Mouse (Mus musculus) embryonic facial prominence, embryonic 11.5 days (tissue): ENCODE measurements at regions not wholly inside any gene's neighbourhood (a gene's known extent, or its start where the extent isn't known, plus 50 kb on each side); places are given as distances from the start of the nearest gene placed in this dataset.

Experiments used
- ATAC-seq: fragments of 200-750 bp; cut with Nextera tagmentation; replicated peaks from 2 replicates; pipeline ENCODE4 v1.8.0; 2017; ENCODE audit warnings: low read depth; ENCODE audit not compliant: insufficient number of reproducible peaks, low FRiP score, low TSS enrichment
- DNase-seq: peaks from one replicate; pipeline ENCODE4 v3.0.0-alpha.2; 2015; ENCODE audit warnings: low spot score
- H3K27ac ChIP-seq: fragments of 300-500 bp; sonication (generic); replicated peaks from 2 replicates; pipeline ENCODE4 v1.5.1; 2014; ENCODE audit warnings: mild to moderate bottlenecking, low read depth, low read length, control low read depth
- H3K27me3 ChIP-seq: fragments of 300-500 bp; sonication (generic); 2 replicates; pipeline ENCODE4 v1.6.1; 2014; ENCODE audit warnings: mild to moderate bottlenecking, low read length, moderate library complexity, mixed read lengths; ENCODE audit not compliant: control insufficient read depth, insufficient read depth
- H3K36me3 ChIP-seq: fragments of 300-500 bp; sonication (generic); replicated peaks from 2 replicates; pipeline ENCODE4 v1.6.1; 2014; ENCODE audit warnings: low read depth, mild to moderate bottlenecking, low read length, moderate library complexity, mixed read lengths; ENCODE audit not compliant: control insufficient read depth, insufficient read depth
- H3K4me1 ChIP-seq: fragments of 300-500 bp; sonication (generic); 2 replicates; pipeline ENCODE4 v1.6.1; 2014; ENCODE audit warnings: low read length, mixed read lengths; ENCODE audit not compliant: control insufficient read depth, insufficient read depth
- H3K4me2 ChIP-seq: fragments of 300-500 bp; sonication (generic); 2 replicates; pipeline ENCODE4 v1.6.1; 2014; ENCODE audit warnings: low read depth, mild to moderate bottlenecking, control low read depth, low read length, moderate library complexity
- H3K4me3 ChIP-seq: fragments of 300-500 bp; sonication (generic); 2 replicates; pipeline ENCODE4 v1.5.1; 2014; ENCODE audit warnings: low read depth, low read length, control low read depth
- H3K9ac ChIP-seq: fragments of 300-500 bp; sonication (generic); replicated peaks from 2 replicates; pipeline ENCODE4 v1.6.1; 2014; ENCODE audit warnings: mild to moderate bottlenecking, control low read depth, low read length
- H3K9me3 ChIP-seq: fragments of 300-500 bp; sonication (generic); replicated peaks from 2 replicates; pipeline ENCODE4 v1.6.1; 2016; ENCODE audit warnings: mild to moderate bottlenecking, low read length, inconsistent platforms, mixed read lengths; ENCODE audit not compliant: control insufficient read depth
- WGBS: fragments of 180-500 bp; shearing (Covaris S2); extraction: QIAGEN DNeasy Blood & Tissue Kit; methylation state at CpG from one replicate; pipeline ENCODE4 v1.1.7; 2014; 5-methylcytosine and 5-hydroxymethylcytosine counted together

DNA sequence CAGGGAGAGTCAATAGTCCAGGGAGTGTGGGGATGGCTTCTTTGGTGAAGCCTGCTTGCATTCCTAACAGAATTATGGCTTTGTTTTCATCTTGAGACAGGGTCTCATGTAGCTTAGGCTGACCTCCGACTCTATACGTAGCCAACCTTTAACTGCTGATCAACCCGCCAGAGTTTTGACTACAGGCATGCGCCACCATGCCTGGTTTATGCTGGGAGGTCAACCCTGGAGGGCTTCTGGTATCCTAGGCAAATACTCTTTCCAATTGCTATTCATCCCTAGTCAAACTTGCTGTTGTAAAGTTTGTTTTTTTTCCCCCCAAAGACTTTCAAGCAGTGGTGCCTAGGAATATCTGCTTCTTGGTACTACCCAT lies 127.3 kb upstream of the Adgrl2 start:
- no peak for ATAC-seq
- Histone ChIP-seq H3K27me3 (no peaks in the 10 kb centered on the region), H3K4me2 (no peak overlapping the region), H3K9me3 (no peaks in the 10 kb centered on the region), H3K4me1 (no peaks in the 10 kb centered on the region), H3K27ac (no peak overlapping the region), H3K9ac (no peak overlapping the region), H3K36me3 (no peaks in the 10 kb centered on the region), H3K4me3 (no peak overlapping the region)
- no peak for DNase-seq
- WGBS = 70% methylated on average over 4 of the region's 4 CpGs

DNA sequence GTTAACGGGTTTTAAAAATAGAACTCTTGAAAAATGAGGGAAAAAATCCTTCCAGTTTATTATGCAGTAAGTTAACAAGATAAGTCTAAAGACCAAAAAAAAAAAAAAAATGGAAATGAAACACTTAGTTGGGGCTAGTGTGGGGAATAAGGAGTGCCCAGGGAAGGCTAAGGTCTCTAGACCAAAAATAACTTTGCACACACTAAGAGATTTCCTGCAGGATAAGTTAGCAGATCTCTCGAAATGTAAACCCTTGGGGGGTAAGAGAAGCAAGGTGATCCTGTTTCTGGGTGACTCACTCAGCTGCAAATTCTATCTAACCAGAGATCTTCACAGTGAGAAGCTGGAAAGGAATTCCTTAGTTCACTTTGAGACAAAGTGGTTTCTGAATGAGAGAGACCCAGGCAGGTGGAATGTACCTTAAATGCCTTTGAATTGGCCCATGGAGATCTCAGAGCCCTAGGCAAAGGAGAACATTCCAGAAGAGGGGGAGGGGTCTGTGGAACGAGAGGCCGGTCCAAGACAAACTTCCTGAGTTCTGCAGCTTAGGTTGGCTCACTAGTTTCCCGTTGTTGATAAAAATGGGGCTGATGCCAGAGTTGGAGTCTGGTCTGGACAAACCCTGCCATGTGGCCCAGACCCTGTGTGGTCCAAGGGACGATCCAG lies 126.8 kb upstream of the Adgrl2 start:
- Histone ChIP-seq H3K9ac (no peak overlapping the region), H3K27ac (no peak overlapping the region), H3K4me2 (no peak overlapping the region), H3K9me3 (no peaks in the 10 kb centered on the region), H3K4me3 (no peak overlapping the region), H3K27me3 (no peaks in the 10 kb centered on the region), H3K36me3 (no peaks in the 10 kb centered on the region), H3K4me1 (no peaks in the 10 kb centered on the region)
- DNase-seq = peak; percentile 43
- 50% methylated on average over 6 of the region's 6 CpGs for WGBS
- no peak for ATAC-seq

DNA sequence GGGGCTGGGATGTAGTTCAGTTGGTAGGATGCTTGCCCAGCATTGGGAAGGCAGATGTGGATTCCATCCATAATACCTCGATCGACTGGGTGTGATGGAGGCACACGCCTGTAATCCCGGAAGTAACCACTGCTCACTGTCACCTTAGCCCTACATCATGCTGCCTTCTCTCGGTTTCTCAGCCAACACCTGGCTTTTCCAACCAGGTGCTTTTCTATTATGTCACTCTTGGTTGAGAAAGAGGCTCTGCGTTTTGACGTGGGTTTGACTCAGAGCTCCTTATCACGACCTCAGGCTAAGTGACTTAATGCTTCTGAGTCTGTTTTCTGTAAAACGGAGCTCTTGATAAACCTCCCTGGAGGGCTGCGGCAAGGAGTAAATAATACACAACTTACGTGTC lies 126.2 kb upstream of the Adgrl2 start:
- ATAC-seq = no peak
- H3K36me3 ChIP-seq = no peaks in the 10 kb centered on the region
- no peaks in the 10 kb centered on the region for H3K27me3 ChIP-seq
- H3K4me2 ChIP-seq = no peak overlapping the region
- DNase-seq = no peak
- 71% methylated on average over 11 of the region's 11 CpGs for WGBS
- H3K9me3 ChIP-seq = no peaks in the 10 kb centered on the region
- no peaks in the 10 kb centered on the region for H3K4me1 ChIP-seq
- no peak overlapping the region for H3K27ac ChIP-seq
- no peak overlapping the region for H3K4me3 ChIP-seq
- H3K9ac ChIP-seq = no peak overlapping the region

- no peak overlapping the region for H3K27ac ChIP-seq
- no peak overlapping the region for H3K9ac ChIP-seq
- no peaks in the 10 kb centered on the region for H3K27me3 ChIP-seq
- 83% methylated on average over 12 of the region's 12 CpGs for WGBS
- no peak overlapping the region for H3K4me2 ChIP-seq
- DNase-seq = no peak
- H3K4me1 ChIP-seq = no peaks in the 10 kb centered on the region
- no peaks in the 10 kb centered on the region for H3K36me3 ChIP-seq
- no peak for ATAC-seq
- H3K9me3 ChIP-seq = no peaks in the 10 kb centered on the region
- no peak overlapping the region for H3K4me3 ChIP-seq
Measured at GRCm38 (mm10) chr3:149115901-149116300, 125.5 kb upstream of the Adgrl2 start.

DNA sequence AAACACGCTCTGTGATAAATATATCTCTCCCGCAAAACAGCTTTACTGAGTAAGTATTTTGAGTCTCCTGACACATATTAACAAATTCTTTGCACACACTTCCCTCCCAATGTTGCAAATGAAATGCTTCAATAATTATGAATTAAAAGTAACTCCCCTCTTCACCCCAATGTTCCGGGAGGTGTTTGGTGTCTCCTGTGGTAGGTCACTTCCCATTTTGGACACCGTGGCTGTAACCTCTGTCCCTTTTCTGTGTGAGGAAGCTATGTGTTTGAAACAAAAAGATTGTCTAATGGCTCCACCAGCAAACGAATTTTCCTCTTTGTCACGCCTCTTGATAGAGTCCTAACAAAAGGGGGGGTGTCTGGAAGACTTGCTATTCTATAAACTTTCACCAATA lies 122.5 kb upstream of the Adgrl2 start:
- Histone ChIP-seq H3K4me3 (no peak overlapping the region), H3K9me3 (no peaks in the 10 kb centered on the region), H3K27ac (no peak overlapping the region), H3K27me3 (no peaks in the 10 kb centered on the region), H3K36me3 (no peaks in the 10 kb centered on the region), H3K4me2 (no peak overlapping the region), H3K4me1 (no peaks in the 10 kb centered on the region), H3K9ac (no peak overlapping the region)
- WGBS = 79% methylated on average over 6 of the region's 6 CpGs
- no peak for ATAC-seq
- DNase-seq = no peak

DNA sequence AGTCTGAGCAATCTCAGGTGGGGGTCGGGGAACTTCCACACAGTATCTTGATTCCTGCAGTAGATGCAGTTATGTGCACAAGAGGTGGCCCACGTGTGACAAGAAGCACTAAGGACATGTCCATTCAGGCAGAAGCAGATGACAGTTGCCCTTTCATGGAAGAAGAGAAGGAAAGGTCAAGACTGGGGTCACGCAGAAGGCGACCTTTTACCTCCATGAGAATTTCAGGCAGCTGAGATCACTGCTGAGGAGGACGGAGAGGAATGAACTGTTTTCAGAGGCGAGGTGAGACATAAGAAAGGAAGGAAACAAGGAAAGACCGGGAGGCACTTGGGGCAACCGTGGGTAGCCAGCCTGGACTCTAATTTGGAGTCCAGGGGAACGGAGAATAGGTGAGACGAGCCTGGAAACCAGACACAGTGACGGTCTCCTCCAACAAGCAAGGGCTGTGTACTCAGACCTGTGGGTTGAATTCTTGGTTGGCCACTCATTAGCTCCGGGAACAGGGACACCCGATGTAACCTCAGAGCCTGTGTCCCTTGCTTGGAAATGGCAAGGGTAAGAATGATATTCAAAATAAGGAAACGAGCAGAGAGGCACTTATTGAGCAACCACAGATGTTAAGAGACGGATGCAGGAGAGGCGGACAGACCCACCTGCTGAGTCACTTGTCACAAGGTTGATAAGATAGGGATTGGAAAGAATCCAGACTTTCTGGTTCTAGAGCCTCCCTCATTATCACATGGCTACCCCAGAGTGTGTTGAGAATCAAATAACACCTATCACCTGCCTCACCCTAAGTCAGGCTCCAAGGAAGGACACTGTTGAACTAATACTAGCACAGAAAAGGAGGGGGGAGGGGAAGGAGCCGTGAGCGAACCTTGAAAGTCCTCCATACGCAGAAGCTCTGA lies 121.4 kb upstream of the Adgrl2 start:
- Histone ChIP-seq H3K36me3 (no peaks in the 10 kb centered on the region), H3K4me3 (no peak overlapping the region), H3K4me2 (no peak overlapping the region), H3K9me3 (no peaks in the 10 kb centered on the region), H3K27me3 (no peaks in the 10 kb centered on the region), H3K4me1 (no peaks in the 10 kb centered on the region), H3K9ac (no peak overlapping the region), H3K27ac (no peak overlapping the region)
- 51% methylated on average over 19 of the region's 19 CpGs for WGBS
- no peak for DNase-seq
- no peak for ATAC-seq

- no peak overlapping the region for H3K27ac ChIP-seq
- no peak overlapping the region for H3K4me3 ChIP-seq
- H3K4me1 ChIP-seq = no peaks in the 10 kb centered on the region
- DNase-seq (no peak), ATAC-seq (no peak)
- H3K36me3 ChIP-seq = no peaks in the 10 kb centered on the region
- 44% methylated on average over 9 of the region's 9 CpGs for WGBS
- no peaks in the 10 kb centered on the region for H3K9me3 ChIP-seq
- no peak overlapping the region for H3K4me2 ChIP-seq
- H3K27me3 ChIP-seq = no peaks in the 10 kb centered on the region
- H3K9ac ChIP-seq = no peak overlapping the region
Measured at GRCm38 (mm10) chr3:149110831-149111230, 120.5 kb upstream of the Adgrl2 start.

DNA sequence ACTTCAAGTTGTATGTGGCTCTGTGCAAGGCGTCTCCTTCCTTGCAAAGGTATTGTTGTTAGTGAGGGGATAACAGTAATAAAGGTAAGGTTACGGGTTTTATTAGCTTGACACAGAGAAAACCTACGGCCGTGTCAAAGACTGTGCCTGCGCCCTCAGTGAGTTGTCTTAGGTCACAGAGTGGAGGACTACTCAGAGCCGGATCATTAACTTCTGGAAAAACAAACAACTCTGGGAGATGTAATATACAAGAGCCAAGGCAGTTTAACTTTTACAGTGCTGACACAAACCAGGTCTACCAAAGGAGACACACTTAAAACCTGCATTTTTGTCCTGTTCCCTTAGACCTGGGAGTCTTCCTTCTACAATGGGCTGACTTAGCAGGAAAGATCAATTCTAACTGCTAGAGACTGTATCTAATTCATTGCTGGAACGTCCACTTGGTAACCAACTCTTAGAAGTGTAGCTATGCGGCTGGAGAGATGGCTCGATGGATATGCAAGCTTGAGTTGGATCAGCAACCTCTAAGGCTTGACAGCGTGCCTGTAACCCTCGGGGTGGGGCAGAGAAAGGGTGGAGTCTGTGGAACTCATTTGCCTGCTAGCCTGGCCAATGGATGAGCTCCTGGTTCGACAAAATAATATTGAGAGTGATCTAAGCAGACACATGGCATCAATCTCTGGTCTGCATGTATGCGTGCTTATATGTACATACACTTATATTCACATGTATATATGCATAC lies 115.5 kb upstream of the Adgrl2 start:
- Histone ChIP-seq H3K4me1 (no peaks in the 10 kb centered on the region), H3K4me3 (no peak overlapping the region), H3K27me3 (no peaks in the 10 kb centered on the region), H3K9me3 (no peaks in the 10 kb centered on the region), H3K27ac (no peak overlapping the region), H3K36me3 (no peaks in the 10 kb centered on the region), H3K9ac (no peak overlapping the region), H3K4me2 (no peak overlapping the region)
- ATAC-seq (no peak), DNase-seq (no peak)
- 74% methylated on average over 13 of the region's 13 CpGs for WGBS
